Comparison of ENCODE assay signal across 10 mouse cellular contexts in the genomic region with DNA sequence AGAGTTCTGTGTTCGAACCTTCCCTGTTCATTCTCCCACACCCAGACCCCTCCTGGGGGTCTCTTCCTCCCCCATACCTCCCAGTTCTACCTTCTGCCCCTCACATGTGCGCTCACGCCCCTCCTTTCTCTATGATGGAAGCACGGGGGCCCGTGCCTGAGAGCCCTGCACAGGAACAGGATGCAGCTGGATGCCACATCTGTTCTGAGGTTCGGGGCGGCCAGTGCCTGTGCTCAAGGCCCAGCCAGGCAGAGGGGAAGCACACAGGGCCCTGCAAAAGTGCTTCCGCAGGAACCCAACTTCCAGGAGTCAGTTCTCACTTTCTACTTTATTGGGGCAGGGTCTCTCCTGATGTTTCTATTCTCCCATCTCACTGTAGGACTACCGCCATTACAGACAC. TPM values are rescaled to one million over a fixed set of nuclear protein-coding genes. Genes with fewer than 3 reads are reported as not detected.
DNase-seq lines count a peak whose midpoint lies in the region; ATAC-seq and TF ChIP-seq lines count a peak whose summit lies in the region.
"Had no signal": no experiment of that assay in that cellular context is flagged by ENCODE, and none has a peak within 500 bp of the region (broad histone marks: within the 10 kb centered on the region; RNA-seq: fewer than 3 reads in every experiment).

No protein-coding gene starts in this region.

- no peak for TF ChIP-seq POLR2A in embryonic fibroblast, embryonic 13.5 days (IDR thresholded peaks at IDR 0.05; ENCODE audit: low read depth, low read length)

- no peaks in the 10 kb centered on the region for H3K36me3 ChIP-seq in kidney, embryonic 16.5 days (ENCODE audit: insufficient read depth, low read length)
- H3K36me3 ChIP-seq in limb, embryonic 10.5 days: no peaks in the 10 kb centered on the region
- H3K36me3 ChIP-seq in hindbrain, embryonic 14.5 days (replicated peaks; ENCODE audit: control insufficient read depth, insufficient read depth): no peaks in the 10 kb centered on the region
- H3K36me3 ChIP-seq: hindbrain, embryonic 12.5 days had no signal

- H3K4me3 ChIP-seq in kidney, embryonic 16.5 days (ENCODE audit: low read length): no peak overlapping the region
- H3K4me3 ChIP-seq in embryonic fibroblast, embryonic 13.5 days (ENCODE audit: insufficient read depth, low read length): no peak overlapping the region
- no peak overlapping the region for H3K4me3 ChIP-seq in limb, embryonic 10.5 days
- no peak overlapping the region for H3K4me3 ChIP-seq in hindbrain, embryonic 14.5 days (replicated peaks; ENCODE audit: low read length)
- H3K4me3 ChIP-seq: hindbrain, embryonic 12.5 days had no signal

- H3K27me3 ChIP-seq in kidney, embryonic 16.5 days (ENCODE audit: insufficient read depth, low read length): no peaks in the 10 kb centered on the region
- H3K27me3 ChIP-seq in limb, embryonic 10.5 days (ENCODE audit: low read depth, poor library complexity, severe bottlenecking): no peaks in the 10 kb centered on the region
- peaks cover 3% of the 10 kb centered on the region; the same call in 1 of the 2 replicates for H3K27me3 ChIP-seq in hindbrain, embryonic 14.5 days (ENCODE audit: control insufficient read depth, insufficient read depth, low read length)
- H3K27me3 ChIP-seq: hindbrain, embryonic 12.5 days had no signal

- TF ChIP-seq CTCF in embryonic fibroblast, embryonic 13.5 days (IDR thresholded peaks at IDR 0.05; ENCODE audit: borderline replicate concordance, insufficient read depth, low read length): no peak

- no peak for DNase-seq in kidney, postnatal 36 days
- no peak for DNase-seq in limb, embryonic 10.5 days (ENCODE audit: low spot score)
- DNase-seq in thymus, postnatal 0 days (ENCODE audit: low spot score): peak; percentile 67
- no peak for DNase-seq in hindbrain, embryonic 14.5 days (ENCODE audit: low spot score)
- no peak for DNase-seq in embryo, embryonic 11 days
- DNase-seq: cerebellum, adult 9-10 months had no signal

- H3K9ac ChIP-seq in kidney, embryonic 16.5 days (replicated peaks; ENCODE audit: low read length): no peak overlapping the region
- H3K9ac ChIP-seq in hindbrain, embryonic 14.5 days: no peak overlapping the region
- H3K9ac ChIP-seq: hindbrain, embryonic 12.5 days had no signal

- H3K27ac ChIP-seq in kidney, embryonic 16.5 days (ENCODE audit: low read length): peak overlapping the region; percentile 89
- H3K27ac ChIP-seq in embryonic fibroblast, embryonic 13.5 days (ENCODE audit: insufficient read depth, low read length): peak overlapping the region; percentile 100
- H3K27ac ChIP-seq in limb, embryonic 10.5 days: 0 out of 2 replicates have a peak overlapping the region, but pooled peaks have one; percentile 20
- H3K27ac ChIP-seq in hindbrain, embryonic 14.5 days: no peak overlapping the region
- H3K27ac ChIP-seq: hindbrain, embryonic 12.5 days had no signal

- no peaks in the 10 kb centered on the region for H3K9me3 ChIP-seq in kidney, embryonic 16.5 days (ENCODE audit: low read length)
- no peaks in the 10 kb centered on the region for H3K9me3 ChIP-seq in limb, embryonic 10.5 days (replicated peaks)
- no peaks in the 10 kb centered on the region for H3K9me3 ChIP-seq in hindbrain, embryonic 14.5 days (ENCODE audit: control insufficient read depth, low read length)
- H3K9me3 ChIP-seq: hindbrain, embryonic 12.5 days had no signal

- H3K4me2 ChIP-seq in kidney, embryonic 16.5 days (replicated peaks; ENCODE audit: low read depth, low read length): no peak overlapping the region
- H3K4me2 ChIP-seq in hindbrain, embryonic 14.5 days (replicated peaks): no peak overlapping the region
- H3K4me2 ChIP-seq: hindbrain, embryonic 12.5 days had no signal

- WGBS in kidney, embryonic 16.5 days: 77% methylated on average over 9 of the region's 9 CpGs
- WGBS in limb, embryonic 10.5 days: 76% methylated on average over 9 of the region's 9 CpGs
- 89% methylated on average over 9 of the region's 9 CpGs for WGBS in hindbrain, embryonic 14.5 days

- H3K4me1 ChIP-seq in kidney, embryonic 16.5 days (ENCODE audit: insufficient read depth, low read length): peaks cover 49% of the 10 kb centered on the region
- H3K4me1 ChIP-seq in embryonic fibroblast, embryonic 13.5 days (ENCODE audit: control insufficient read depth, insufficient read depth, low read length): peaks cover 12% of the 10 kb centered on the region
- peaks cover 12% of the 10 kb centered on the region for H3K4me1 ChIP-seq in limb, embryonic 10.5 days
- H3K4me1 ChIP-seq in hindbrain, embryonic 14.5 days (replicated peaks; ENCODE audit: control insufficient read depth, insufficient read depth, low read length): no peaks in the 10 kb centered on the region
- H3K4me1 ChIP-seq: hindbrain, embryonic 12.5 days had no signal

- no peak for ATAC-seq in kidney, embryonic 16.5 days (ENCODE audit: low FRiP score, low TSS enrichment)
- no peak for ATAC-seq in hindbrain, embryonic 14.5 days (ENCODE audit: low FRiP score)
- ATAC-seq: midbrain, embryonic 16.5 days had no signal

RNA-seq across cellular contexts. Expression of a gene that starts 52.2 kb away (rescaled TPM):
- 120 and 126 TPM in 2 replicates for polyA plus RNA-seq in kidney, embryonic 16.5 days (2015; fragmentation: Nextera tagmentation; extraction: Ambion mirVana)
- 230 and 242 TPM in 2 replicates for polyA plus RNA-seq in embryonic fibroblast, embryonic 13.5 days (2011; ENCODE audit: insufficient read length, low read depth, missing spikeins)
- polyA plus RNA-seq in limb, embryonic 10.5 days (2016; fragmentation: Nextera tagmentation; extraction: Ambion mirVana): 49.6 and 64.3 TPM in 2 replicates
- 11.0 and 12.1 TPM in 2 replicates for polyA plus RNA-seq in thymus, postnatal 0 days (2015; fragmentation: Nextera tagmentation; extraction: Ambion mirVana)
- polyA plus RNA-seq in hindbrain, embryonic 14.5 days (2014; fragmentation: Nextera tagmentation; extraction: Ambion mirVana): 28.1 and 28.8 TPM in 2 replicates
